Mouse (Mus musculus): ENCODE measurements around the gene Sprn.

Sprn gene

DNA sequence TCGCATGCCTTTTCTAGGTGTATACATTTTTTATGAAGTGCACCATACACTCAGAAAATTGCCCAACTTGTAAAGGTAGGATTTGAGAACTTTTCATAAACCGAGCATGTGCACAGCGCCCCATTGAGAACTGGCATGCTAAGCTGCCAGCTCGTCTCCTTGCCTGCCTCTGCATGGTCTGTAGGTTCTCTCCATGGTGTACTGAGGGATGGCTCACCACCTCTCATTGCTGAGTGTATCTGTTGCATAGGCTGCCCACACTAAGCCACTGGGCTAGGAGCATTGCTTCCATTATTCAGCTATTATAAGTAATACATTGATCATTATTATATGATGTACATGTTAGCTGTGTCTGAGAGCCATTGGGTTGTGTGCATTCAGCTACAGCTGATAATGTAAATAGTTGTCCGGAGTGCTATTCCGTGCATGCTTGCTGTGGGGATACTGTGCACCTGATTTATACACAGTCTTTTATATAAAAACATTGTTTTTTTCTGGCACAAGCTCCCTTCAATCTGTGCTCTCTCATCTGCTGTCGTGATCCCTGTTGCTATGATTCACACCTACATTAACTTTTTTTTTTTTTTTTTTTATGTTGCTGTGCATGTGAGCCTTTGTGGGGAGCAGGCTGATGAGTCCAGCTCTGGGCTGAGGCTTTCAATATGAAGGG lies 33.2 kb upstream of the Sprn start:
- no peak overlapping the region for H3K4me3 ChIP-seq (replicated peaks; ENCODE audit: low read length)
- no peaks in the 10 kb centered on the region for H3K9me3 ChIP-seq (ENCODE audit: low read length)
- no peaks in the 10 kb centered on the region for H3K4me1 ChIP-seq (replicated peaks; ENCODE audit: low read depth, low read length)
- H3K36me3 ChIP-seq (ENCODE audit: insufficient read depth, low read length) = no peaks in the 10 kb centered on the region
- no peaks in the 10 kb centered on the region; the same call in 1 of the 2 replicates for H3K27me3 ChIP-seq (ENCODE audit: insufficient read depth, low read length)
- TF ChIP-seq POU5F1 (IDR thresholded peaks at IDR 0.05; ENCODE audit: borderline replicate concordance, low read length) (no peak), CTCF (conservative IDR thresholded peaks at IDR 0.05; ENCODE audit: low read length) (no peak), NANOG (IDR thresholded peaks at IDR 0.05; ENCODE audit: borderline replicate concordance, low read length) (no peak)

DNA sequence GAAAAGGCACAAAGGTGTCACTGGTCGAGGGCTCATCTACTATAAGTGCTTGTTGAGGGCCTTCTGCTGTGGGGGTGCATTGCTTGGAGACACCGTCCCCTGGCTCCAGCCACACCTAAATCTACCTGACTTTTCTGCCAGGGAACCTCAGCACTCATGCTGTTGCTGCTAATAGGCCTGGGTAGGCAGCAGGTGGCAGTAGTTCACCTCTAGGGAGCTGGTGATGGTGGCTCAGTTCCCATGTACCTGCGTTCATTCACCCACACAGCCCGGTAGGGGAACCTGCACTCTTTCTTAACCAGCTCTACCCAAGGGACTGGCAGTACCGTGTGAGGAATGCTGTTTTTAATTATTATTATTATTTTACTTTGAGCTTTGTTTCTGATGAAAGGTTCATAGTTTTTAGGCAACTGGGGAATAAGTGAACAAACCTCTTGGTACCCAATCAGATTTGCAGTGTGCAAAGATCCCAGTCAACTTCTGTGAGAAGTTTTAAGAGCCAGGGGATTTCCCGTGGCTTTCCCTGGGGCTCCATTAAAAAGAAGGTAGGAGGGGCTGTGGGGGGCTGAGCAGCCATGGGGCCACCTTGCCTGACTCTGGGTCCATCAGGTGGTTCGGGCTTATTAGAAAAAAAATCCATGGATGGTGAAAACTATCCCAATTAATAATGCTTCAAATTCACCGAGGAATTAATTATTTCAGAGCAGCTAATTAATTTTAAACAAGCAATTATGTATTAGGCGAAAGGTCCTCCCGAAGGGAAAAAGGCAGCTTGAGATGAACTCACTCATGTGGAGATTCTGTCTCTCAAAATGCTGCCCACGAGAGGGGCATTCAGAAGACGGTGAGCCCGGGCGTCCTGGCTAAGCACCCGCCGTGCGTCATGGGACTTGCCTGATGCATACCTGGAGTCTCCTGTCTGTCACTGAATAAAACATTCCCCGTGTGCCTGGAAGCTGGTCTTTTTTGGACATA lies 32.3 kb upstream of the Sprn start:
- H3K4me1 ChIP-seq (replicated peaks; ENCODE audit: low read depth, low read length) = no peaks in the 10 kb centered on the region
- no peak overlapping the region for H3K4me3 ChIP-seq (replicated peaks; ENCODE audit: low read length)
- H3K27me3 ChIP-seq (ENCODE audit: insufficient read depth, low read length) = no peaks in the 10 kb centered on the region; the same call in 1 of the 2 replicates
- TF ChIP-seq POU5F1 (IDR thresholded peaks at IDR 0.05; ENCODE audit: borderline replicate concordance, low read length) (no peak), NANOG (IDR thresholded peaks at IDR 0.05; ENCODE audit: borderline replicate concordance, low read length) (no peak), CTCF (conservative IDR thresholded peaks at IDR 0.05; ENCODE audit: low read length) (peak; percentile 35; the same call in 1 of the 2 replicates)
- H3K36me3 ChIP-seq (ENCODE audit: insufficient read depth, low read length) = no peaks in the 10 kb centered on the region
- H3K9me3 ChIP-seq (ENCODE audit: low read length) = no peaks in the 10 kb centered on the region

DNA sequence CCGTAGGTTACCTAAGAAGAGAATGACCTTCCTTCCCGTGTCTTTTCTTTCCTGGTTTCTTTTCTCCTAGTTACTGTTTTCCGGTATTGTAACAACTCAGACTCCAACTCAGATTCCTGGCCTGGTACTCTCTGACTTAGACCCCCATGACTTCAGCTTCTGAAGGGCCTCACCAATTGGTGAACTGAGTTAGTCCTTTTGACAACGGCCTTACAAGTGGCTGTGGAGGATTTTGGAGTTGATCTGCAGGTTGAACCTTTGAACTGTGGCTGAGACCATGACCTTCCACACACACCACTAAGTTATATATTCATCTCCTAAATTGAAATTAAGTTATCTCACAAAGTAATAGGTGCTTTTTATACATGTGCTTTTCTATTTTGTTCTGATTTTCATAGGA lies 29.5 kb upstream of the Sprn start:
- Histone ChIP-seq H3K9me3 (ENCODE audit: low read length) (no peaks in the 10 kb centered on the region), H3K4me1 (replicated peaks; ENCODE audit: low read depth, low read length) (no peaks in the 10 kb centered on the region), H3K4me3 (replicated peaks; ENCODE audit: low read length) (no peak overlapping the region), H3K36me3 (ENCODE audit: insufficient read depth, low read length) (no peaks in the 10 kb centered on the region), H3K27me3 (ENCODE audit: insufficient read depth, low read length) (no peaks in the 10 kb centered on the region; the same call in 1 of the 2 replicates)
- TF ChIP-seq CTCF (conservative IDR thresholded peaks at IDR 0.05; ENCODE audit: low read length) = no peak
- TF ChIP-seq NANOG (IDR thresholded peaks at IDR 0.05; ENCODE audit: borderline replicate concordance, low read length) = no peak
- TF ChIP-seq POU5F1 (IDR thresholded peaks at IDR 0.05; ENCODE audit: borderline replicate concordance, low read length) = no peak

- no peaks in the 10 kb centered on the region for H3K36me3 ChIP-seq (ENCODE audit: insufficient read depth, low read length)
- H3K9me3 ChIP-seq (ENCODE audit: low read length) = no peaks in the 10 kb centered on the region
- H3K4me1 ChIP-seq (replicated peaks; ENCODE audit: low read depth, low read length) = no peaks in the 10 kb centered on the region
- H3K4me3 ChIP-seq (replicated peaks; ENCODE audit: low read length) = no peak overlapping the region
- TF ChIP-seq CTCF (conservative IDR thresholded peaks at IDR 0.05; ENCODE audit: low read length) = no peak
- TF ChIP-seq POU5F1 (IDR thresholded peaks at IDR 0.05; ENCODE audit: borderline replicate concordance, low read length) = no peak
- no peak for TF ChIP-seq NANOG (IDR thresholded peaks at IDR 0.05; ENCODE audit: borderline replicate concordance, low read length)
- H3K27me3 ChIP-seq (ENCODE audit: insufficient read depth, low read length) = no peaks in the 10 kb centered on the region; the same call in 1 of the 2 replicates
These were observed 26.0 kb upstream of the Sprn start for GRCm38 (mm10) chr7:140180692-140181091.

DNA sequence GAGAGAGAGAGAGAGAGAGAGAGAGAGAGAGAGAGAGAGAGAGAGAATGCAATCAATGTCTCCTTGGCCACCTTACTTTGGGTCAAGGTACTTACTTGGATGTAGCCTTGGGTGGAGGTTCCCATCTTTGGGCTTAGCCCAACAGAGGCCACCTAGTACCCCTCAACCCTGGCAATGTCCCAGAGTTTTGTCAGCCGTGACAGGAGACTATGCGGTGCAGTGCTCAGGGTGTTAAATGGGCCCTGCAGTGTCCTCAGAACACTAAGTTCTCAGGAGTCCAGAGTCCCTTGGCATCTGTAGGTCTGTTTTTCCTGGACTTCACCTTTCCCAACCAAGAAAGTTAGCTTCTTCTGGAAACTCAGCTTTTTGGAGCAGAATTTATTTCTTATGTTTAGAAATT lies 24.5 kb upstream of the Sprn start:
- no peak for TF ChIP-seq NANOG (IDR thresholded peaks at IDR 0.05; ENCODE audit: borderline replicate concordance, low read length)
- no peak for TF ChIP-seq POU5F1 (IDR thresholded peaks at IDR 0.05; ENCODE audit: borderline replicate concordance, low read length)
- no peak for TF ChIP-seq CTCF (conservative IDR thresholded peaks at IDR 0.05; ENCODE audit: low read length)
- Histone ChIP-seq H3K27me3 (ENCODE audit: insufficient read depth, low read length) (no peaks in the 10 kb centered on the region), H3K4me1 (replicated peaks; ENCODE audit: low read depth, low read length) (no peaks in the 10 kb centered on the region), H3K9me3 (ENCODE audit: low read length) (no peaks in the 10 kb centered on the region), H3K36me3 (ENCODE audit: insufficient read depth, low read length) (no peaks in the 10 kb centered on the region), H3K4me3 (replicated peaks; ENCODE audit: low read length) (no peak overlapping the region)

GRCm38 (mm10) chr7:140172936-140173335 lies 18.3 kb upstream of the Sprn start, which contains the start of gene Olfr523:
TSS of gene Olfr523 (plus strand) at chr7:140173217.
- no peak within 1 kb of the TSS for H3K4me3 ChIP-seq (replicated peaks; ENCODE audit: low read length)
- no peaks in the 10 kb centered on the region for H3K36me3 ChIP-seq (ENCODE audit: insufficient read depth, low read length)
- TF ChIP-seq CTCF (conservative IDR thresholded peaks at IDR 0.05; ENCODE audit: low read length) (no peak), NANOG (IDR thresholded peaks at IDR 0.05; ENCODE audit: borderline replicate concordance, low read length) (no peak), POU5F1 (IDR thresholded peaks at IDR 0.05; ENCODE audit: borderline replicate concordance, low read length) (no peak)
- no peaks in the 10 kb centered on the region; the same call in 1 of the 2 replicates for H3K9me3 ChIP-seq (ENCODE audit: low read length)
- H3K27me3 ChIP-seq (ENCODE audit: insufficient read depth, low read length) = no peaks in the 10 kb centered on the region; the same call in 1 of the 2 replicates
- peaks cover 15% of the 10 kb centered on the region for H3K4me1 ChIP-seq (replicated peaks; ENCODE audit: low read depth, low read length)

GRCm38 (mm10) chr7:140170863-140171262 lies 16.2 kb upstream of the Sprn start:
- Histone ChIP-seq H3K27me3 (ENCODE audit: insufficient read depth, low read length) (no peaks in the 10 kb centered on the region; the same call in 1 of the 2 replicates), H3K4me3 (replicated peaks; ENCODE audit: low read length) (no peak overlapping the region), H3K36me3 (ENCODE audit: insufficient read depth, low read length) (no peaks in the 10 kb centered on the region), H3K9me3 (ENCODE audit: low read length) (no peaks in the 10 kb centered on the region; the same call in 1 of the 2 replicates), H3K4me1 (replicated peaks; ENCODE audit: low read depth, low read length) (peaks cover 17% of the 10 kb centered on the region)
- TF ChIP-seq NANOG (IDR thresholded peaks at IDR 0.05; ENCODE audit: borderline replicate concordance, low read length) = no peak
- TF ChIP-seq CTCF (conservative IDR thresholded peaks at IDR 0.05; ENCODE audit: low read length) = no peak
- no peak for TF ChIP-seq POU5F1 (IDR thresholded peaks at IDR 0.05; ENCODE audit: borderline replicate concordance, low read length)

GRCm38 (mm10) chr7:140169386-140169785 lies 14.7 kb upstream of the Sprn start:
- Histone ChIP-seq H3K36me3 (ENCODE audit: insufficient read depth, low read length) (no peaks in the 10 kb centered on the region), H3K9me3 (ENCODE audit: low read length) (no peaks in the 10 kb centered on the region; the same call in 1 of the 2 replicates), H3K4me3 (replicated peaks; ENCODE audit: low read length) (no peak overlapping the region), H3K4me1 (replicated peaks; ENCODE audit: low read depth, low read length) (peaks cover 18% of the 10 kb centered on the region), H3K27me3 (ENCODE audit: insufficient read depth, low read length) (no peaks in the 10 kb centered on the region; the same call in 1 of the 2 replicates)
- TF ChIP-seq POU5F1 (IDR thresholded peaks at IDR 0.05; ENCODE audit: borderline replicate concordance, low read length) = no peak
- no peak for TF ChIP-seq CTCF (conservative IDR thresholded peaks at IDR 0.05; ENCODE audit: low read length)
- no peak for TF ChIP-seq NANOG (IDR thresholded peaks at IDR 0.05; ENCODE audit: borderline replicate concordance, low read length)

Data from E14TG2a.4 (cell line).